Mouse (Mus musculus) monocyte, adult 2 months (primary cell): Measurements from ENCODE around the gene Cap2.

Experiments used
- DNase-seq, 2 experiments: peaks; one replicate each; pipeline ENCODE4 v3.0.0; 2022; ENCODE audit warnings: low spot score in 2 of 2, low read depth in 1 of 2

Gene Cap2

GRCm38 (mm10) chr13:46501800-46502389 lies at the start of gene Cap2:
Cap2 (plus strand) TSS chr13:46501848.
- DNase-seq, result no peak

DNA sequence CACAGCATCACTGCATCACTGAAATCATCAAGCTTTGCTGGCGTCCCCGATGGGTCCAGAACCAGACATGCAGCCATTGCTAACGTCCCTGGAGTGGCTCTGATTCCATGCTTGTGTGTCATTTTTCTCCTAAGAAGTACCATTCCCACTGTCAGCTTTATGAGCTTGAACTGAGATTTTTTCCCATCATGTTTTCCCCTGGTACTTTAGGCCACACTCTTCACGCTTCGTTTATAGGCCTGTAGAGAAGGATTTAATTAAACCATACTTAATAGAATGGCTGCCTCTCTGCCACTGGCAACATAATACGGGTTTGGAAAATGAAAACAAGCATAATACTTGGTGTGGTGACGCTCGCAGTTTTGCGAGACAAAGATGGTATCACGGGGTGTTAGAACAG lies 42.1 kb upstream of the Cap2 start:
- DNase-seq, result no peak

DNA sequence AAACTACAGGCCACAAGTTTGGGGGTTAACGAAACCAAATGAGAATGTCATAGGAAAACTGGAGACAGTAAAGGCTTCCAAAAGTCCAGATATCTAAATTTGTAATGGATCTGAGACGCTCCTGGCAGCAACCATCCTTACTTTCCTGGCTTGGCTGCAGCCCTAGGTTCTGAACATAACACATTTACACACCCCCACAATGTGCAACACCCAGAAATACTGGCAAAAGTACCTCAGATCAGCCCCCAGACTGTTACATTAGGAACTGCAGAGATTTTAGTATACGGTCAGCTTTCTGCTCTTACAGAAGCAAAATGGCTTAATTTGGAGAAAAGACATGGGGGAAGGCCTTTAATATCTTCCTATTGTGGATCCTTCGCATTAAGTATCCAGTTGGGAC lies 39.4 kb upstream of the Cap2 start:
- DNase-seq, result no peak

GRCm38 (mm10) chr13:46463764-46464163 lies 37.9 kb upstream of the Cap2 start:
- no peak for DNase-seq

DNA sequence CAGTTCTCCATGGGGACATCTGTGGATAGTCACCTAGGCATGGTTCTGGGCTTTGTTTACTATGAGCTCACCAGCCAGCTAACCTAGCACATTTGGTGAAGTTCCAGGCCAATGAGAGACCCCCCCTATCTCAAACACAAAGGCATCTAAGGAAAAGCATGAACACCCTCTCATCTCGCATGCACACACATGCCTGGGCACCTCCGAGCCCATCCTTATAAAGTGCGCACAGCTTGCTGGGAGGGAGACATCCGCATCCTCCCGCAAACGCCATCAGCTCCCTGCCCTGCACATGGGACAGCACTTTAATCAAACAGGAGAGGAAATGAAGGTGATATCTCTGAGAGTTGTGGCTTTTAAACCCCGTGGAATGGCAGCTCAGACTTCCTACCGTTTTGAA lies 33.4 kb upstream of the Cap2 start:
- DNase-seq, result no peak

- no peak for DNase-seq
Measured at GRCm38 (mm10) chr13:46469536-46469935, 32.1 kb upstream of the Cap2 start.

DNA sequence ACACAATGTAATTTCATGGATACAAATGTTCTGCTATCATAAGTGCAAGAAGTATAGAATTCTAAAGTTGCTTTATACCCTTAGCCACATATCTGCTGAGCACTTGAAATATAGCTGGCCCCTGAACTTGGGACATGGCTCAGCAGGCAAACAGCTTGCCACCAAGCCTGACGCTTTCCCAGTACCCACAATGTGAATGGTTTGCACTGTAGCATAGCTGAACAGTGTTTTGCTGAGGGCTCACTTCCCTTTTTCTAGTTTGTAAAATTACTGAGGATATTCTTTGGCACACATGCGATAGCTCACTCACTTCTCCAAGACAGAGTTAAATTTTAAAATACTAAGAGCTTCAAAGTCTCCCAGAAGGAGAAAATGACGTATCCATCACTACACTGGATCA lies 20.4 kb upstream of the Cap2 start:
- DNase-seq, result no peak

GRCm38 (mm10) chr13:46485605-46486004 lies 16.0 kb upstream of the Cap2 start:
- DNase-seq, result no peak

DNA sequence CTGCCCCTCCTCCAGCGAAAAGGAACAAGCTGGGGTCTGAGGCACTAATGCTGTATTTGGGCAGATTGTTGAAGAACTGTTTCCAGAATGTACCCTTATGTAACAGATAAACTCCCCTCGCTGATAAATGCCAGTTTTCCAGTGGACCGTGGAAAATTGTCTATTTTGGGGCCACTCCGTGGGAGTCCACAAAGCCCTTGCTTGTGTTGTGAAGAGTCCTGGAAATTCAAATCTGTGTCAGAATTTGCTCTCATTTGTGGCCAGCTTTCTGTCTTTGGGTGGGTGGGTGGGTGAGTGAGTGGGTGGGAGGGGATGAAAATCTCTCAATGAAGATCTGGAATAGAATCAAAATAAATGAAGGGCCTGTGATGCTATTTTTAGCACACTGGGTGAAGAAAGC lies 13.5 kb upstream of the Cap2 start:
- DNase-seq, result no peak

- DNase-seq, result no peak
Measured at GRCm38 (mm10) chr13:46490644-46491043, 11.0 kb upstream of the Cap2 start.

- no peak for DNase-seq
Measured at GRCm38 (mm10) chr13:46502390-46502891, 793 bp downstream of the Cap2 start.

- DNase-seq, result no peak
Measured at GRCm38 (mm10) chr13:46507944-46508343, 6.3 kb downstream of the Cap2 start.

DNA sequence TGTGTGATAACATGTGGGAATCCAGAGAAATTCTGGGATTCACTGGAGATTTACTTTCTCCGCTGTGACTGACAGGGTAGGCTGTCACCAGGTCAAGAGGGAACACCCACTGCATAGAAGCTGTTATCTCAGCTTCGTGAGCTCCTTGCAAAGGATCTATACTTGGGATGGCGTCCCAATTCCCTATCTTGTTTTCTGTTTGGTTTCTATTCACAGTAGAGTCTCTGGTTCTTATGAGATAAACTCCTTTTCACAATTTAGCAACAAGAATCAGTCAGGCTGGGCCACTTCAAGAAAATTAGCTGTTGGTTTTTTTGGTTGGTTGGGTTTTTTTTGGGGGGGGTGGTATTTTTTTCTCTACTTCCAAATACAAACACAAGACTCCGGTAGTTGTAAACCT lies 7.2 kb downstream of the Cap2 start:
- no peak for DNase-seq

- DNase-seq, result no peak
Measured at GRCm38 (mm10) chr13:46510460-46510859, 8.8 kb downstream of the Cap2 start.

- DNase-seq, result no peak
Measured at GRCm38 (mm10) chr13:46514484-46514883, 12.8 kb downstream of the Cap2 start.

DNA sequence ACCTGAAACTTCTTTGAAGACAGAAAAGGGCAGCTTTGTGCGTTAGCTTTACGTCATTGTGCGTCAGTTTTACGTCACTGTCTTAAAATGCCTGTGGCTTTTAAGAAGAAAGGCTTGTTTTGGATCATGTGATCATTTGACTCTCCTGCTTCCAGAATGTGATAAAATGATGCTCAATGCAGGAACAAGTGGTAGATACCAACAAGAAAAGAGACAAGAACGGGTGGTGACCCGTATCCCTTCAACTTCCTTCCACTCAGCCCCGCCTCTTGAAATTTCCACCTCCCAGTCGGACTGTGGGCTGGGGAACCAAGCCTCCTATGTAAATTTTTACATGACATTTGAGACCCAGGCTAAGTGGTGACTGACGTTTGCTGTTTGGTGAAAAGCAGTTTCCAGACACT lies 13.5 kb downstream of the Cap2 start:
- DNase-seq, result no peak

DNA sequence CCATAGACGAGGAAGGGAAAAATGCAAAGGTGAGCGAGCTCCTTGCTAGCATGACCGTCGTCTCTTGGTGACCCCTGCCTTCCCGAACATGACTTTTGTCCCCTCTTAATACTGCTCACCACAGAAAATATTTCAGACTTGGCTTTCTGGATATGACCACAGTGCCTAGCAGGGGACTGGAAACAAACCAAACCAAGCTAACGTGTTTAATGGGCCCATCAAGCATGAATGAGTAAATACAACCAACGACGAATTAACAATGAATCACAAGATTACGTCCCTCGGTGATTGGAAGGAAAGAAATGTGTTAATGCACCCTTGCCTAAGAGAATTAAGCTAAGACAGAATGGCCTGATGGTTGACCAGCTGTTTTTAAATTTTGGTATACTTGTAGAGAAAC lies 13.9 kb downstream of the Cap2 start:
- DNase-seq, result no peak

- no peak for DNase-seq
Measured at GRCm38 (mm10) chr13:46516183-46516582, 14.5 kb downstream of the Cap2 start.

GRCm38 (mm10) chr13:46517211-46517685 lies 15.6 kb downstream of the Cap2 start:
- no peak for DNase-seq

DNA sequence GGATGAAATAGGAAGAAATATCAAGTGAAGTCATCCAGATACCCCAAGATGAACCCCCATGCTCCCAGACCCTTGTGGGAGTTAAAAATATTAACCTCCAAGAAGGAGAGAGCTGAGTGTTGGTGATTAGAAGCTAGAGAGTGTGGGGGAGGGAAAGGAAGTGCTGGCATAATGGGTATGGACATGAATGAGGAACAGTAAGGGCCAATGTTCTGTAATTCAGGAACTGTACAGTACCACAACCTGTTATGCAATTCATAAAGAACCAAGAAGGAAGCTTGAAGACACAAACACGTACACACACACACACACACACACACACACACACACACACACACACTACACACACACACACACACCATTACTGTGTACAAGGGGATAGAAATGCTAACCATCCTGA lies 19.8 kb downstream of the Cap2 start:
- no peak for DNase-seq

DNA sequence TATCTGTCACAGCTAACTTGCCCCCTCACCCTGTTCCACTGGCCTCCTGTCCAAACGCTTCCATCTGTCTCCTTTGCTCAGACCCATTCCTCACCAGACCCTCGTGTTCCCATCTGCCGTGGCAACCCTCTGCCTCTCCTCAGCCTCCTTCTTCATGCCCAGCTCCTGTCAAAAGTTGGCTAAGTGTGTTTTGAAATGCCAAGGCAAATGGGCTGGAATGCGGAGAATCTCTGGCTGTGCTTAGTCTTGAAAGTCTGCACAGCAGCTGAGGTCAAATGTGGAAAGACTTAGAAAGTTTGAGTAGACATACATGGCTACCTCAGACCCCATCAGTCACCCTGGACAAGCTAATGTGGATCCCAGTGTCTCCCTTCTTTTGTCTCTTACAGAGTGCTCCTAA lies 21.1 kb downstream of the Cap2 start:
- no peak for DNase-seq

- DNase-seq, result no peak
Measured at GRCm38 (mm10) chr13:46523235-46523634, 21.6 kb downstream of the Cap2 start.

DNA sequence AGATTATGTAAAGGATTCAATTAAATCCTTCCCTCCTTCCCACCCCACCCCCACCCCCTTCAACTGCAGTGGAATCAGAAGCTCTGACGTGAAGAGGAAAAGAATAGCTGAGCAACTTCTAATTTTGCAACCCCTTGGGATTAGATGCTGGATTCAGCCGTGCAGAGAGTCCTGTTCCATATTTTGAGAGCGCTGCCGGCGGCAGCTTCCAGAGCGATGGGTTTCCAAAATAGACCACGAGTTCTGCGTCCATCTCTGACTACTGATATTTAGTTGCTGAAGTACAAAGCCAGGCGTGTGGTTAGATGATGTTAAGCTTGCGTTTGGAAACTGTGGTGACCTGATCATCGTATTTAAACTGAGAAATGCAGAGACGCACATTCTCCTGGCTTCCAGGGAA lies 22.1 kb downstream of the Cap2 start:
- DNase-seq, result no peak
